30 mouse cellular contexts compared by ENCODE assay signal in genomic region chr1:88112769-88113168, GRCm38 (mm10). TPM values are rescaled to one million over a fixed set of nuclear protein-coding genes. Genes with fewer than 3 reads are reported as not detected.
"Had no signal": no experiment of that assay in that cellular context is flagged by ENCODE, and none has a peak within 500 bp of the region (broad histone marks: within the 10 kb centered on the region; RNA-seq: fewer than 3 reads in every experiment).

No protein-coding gene starts in this region.

RNA-seq across cellular contexts. Expression of gene Ugt1a6b, which starts 9.7 kb away (rescaled TPM):
- polyA plus RNA-seq: limb, embryonic 10.5 days; limb, embryonic 11.5 days; limb, embryonic 12.5 days; limb, embryonic 13.5 days; lung, embryonic 14.5 days; midbrain, embryonic 10.5 days; midbrain, embryonic 11.5 days; midbrain, embryonic 12.5 days; midbrain, postnatal 0 days; neural tube, embryonic 11.5 days; neural tube, embryonic 12.5 days had no signal

RNA-seq across cellular contexts. Expression of gene Ugt1a6a, which starts 21.8 kb away (rescaled TPM):
- polyA plus RNA-seq: midbrain, embryonic 10.5 days; midbrain, embryonic 11.5 days; neural tube, embryonic 11.5 days had no signal

RNA-seq across cellular contexts. Expression of gene Ugt1a8, which starts 25.2 kb away (rescaled TPM):
- polyA plus RNA-seq: limb, embryonic 10.5 days; limb, embryonic 11.5 days; limb, embryonic 12.5 days; limb, embryonic 13.5 days; limb, embryonic 14.5 days; limb, embryonic 15.5 days; liver, embryonic 11.5 days; liver, embryonic 12.5 days; liver, embryonic 13.5 days; liver, embryonic 14.5 days; liver, embryonic 15.5 days; liver, embryonic 16.5 days; liver, postnatal 0 days; lung, adult 2 months; lung, embryonic 14.5 days; lung, embryonic 15.5 days; lung, embryonic 16.5 days; lung, postnatal 0 days; macrophage; midbrain, embryonic 10.5 days; midbrain, embryonic 11.5 days; midbrain, embryonic 12.5 days; midbrain, embryonic 13.5 days; midbrain, embryonic 14.5 days; midbrain, embryonic 15.5 days; midbrain, embryonic 16.5 days; midbrain, postnatal 0 days; myocyte; neural tube, embryonic 11.5 days; neural tube, embryonic 12.5 days had no signal

RNA-seq across cellular contexts. Expression of gene Ugt1a9, which starts 42.2 kb away (rescaled TPM):
- polyA plus RNA-seq: limb, embryonic 10.5 days; limb, embryonic 11.5 days; limb, embryonic 12.5 days; limb, embryonic 13.5 days; limb, embryonic 14.5 days; limb, embryonic 15.5 days; liver, embryonic 11.5 days; lung, embryonic 14.5 days; lung, embryonic 15.5 days; lung, embryonic 16.5 days; midbrain, embryonic 10.5 days; midbrain, embryonic 11.5 days; midbrain, embryonic 12.5 days; midbrain, embryonic 13.5 days; midbrain, embryonic 14.5 days; midbrain, embryonic 15.5 days; midbrain, embryonic 16.5 days; midbrain, postnatal 0 days; myocyte; neural tube, embryonic 11.5 days; neural tube, embryonic 12.5 days had no signal
